Mouse (Mus musculus) skeletal muscle tissue, adult 2 months (tissue): ENCODE measurements around the gene C87414.
"Not testable (repeated sequence)": the region's sequence is repeated elsewhere in the genome, so short reads cannot be mapped to it uniquely, and the experiment has no call there.

ENCODE experiments used
- DNase-seq: peaks from one replicate; pipeline ENCODE4 v3.0.0-alpha.2; 2012; ENCODE audit warnings: low read depth, low spot score

The C87414 gene

DNA sequence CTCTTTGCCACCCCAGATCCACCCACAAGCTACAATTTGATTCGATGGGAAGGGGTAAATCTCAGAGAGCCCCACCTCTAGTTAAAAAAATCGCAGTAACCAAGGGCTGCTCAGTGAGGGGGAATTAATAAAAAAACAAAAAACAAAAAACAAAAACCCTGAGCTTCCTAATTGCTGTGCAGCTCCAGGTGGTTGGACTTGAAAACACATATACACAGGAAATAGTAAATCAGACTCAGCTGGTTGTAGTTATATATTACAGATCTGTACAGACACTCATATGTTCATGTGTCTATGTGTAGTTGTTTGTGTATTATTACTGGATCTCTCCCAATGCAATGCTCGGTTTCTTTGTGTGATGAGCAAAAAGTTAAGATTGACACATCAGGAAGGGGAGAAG lies at the start of gene C87414:
C87414 (minus strand) TSS at position 101 of the 400 bp plus-strand sequence.
- DNase-seq = not testable (repeated sequence)

DNA sequence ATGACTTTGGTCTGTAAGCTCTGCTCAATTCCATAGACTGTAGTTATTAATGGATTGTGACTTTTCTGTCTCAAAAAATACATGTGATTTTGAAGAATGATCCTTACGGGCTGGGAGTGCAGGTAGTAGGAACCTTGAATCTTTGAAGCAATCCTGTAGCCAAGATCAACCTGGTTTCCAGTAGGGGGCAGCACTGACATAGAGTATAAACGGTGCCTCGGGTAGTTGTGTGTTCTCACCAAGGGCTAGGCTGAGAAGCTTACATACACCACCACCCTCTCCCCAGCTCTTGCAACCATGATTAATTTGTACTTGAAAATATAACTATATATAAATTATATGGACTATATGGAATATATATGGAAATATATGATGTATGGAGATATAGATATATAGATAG lies 13.3 kb upstream of the C87414 start:
- DNase-seq = not testable (repeated sequence)
